Mouse (Mus musculus): ENCODE results near the gene Ankrd55.

DNA sequence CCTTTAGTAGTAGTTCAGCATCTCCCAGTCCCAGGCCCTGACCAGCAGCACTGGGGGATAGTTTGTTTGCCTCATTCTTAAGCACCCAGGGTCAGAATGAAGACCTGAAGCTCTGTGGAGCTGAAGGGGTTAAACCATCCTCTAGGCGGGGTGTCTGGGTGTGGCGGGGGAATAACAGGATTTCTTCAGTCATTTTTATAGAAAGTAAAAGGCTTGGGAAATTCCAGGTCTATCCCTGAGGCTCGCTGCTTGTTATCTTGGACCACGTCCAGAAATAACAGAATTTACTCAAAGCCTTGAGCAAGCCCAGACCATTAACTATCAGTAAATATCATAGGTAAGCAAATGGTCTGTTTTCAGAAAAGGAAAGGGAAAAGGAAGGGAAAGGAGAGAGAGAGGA lies 39.3 kb downstream of the Ankrd55 start:
- TF ChIP-seq CTCF (IDR thresholded peaks at IDR 0.05 in 2 of 3, conservative IDR thresholded peaks at IDR 0.05 in 1 of 3; ENCODE audit: control insufficient read depth in 1 of 3, insufficient read depth in 1 of 3, low read depth in 2 of 3, low read length in 3 of 3, poor library complexity in 1 of 3, severe bottlenecking in 1 of 3): no peak
- no peak for TF ChIP-seq MAX (IDR thresholded peaks at IDR 0.05; ENCODE audit: low read length)
- TF ChIP-seq EP300 (IDR thresholded peaks at IDR 0.05; ENCODE audit: low read depth in 1 of 2, low read length in 2 of 2): no peak
- TF ChIP-seq POLR2A (IDR thresholded peaks at IDR 0.05; ENCODE audit: control insufficient read depth in 1 of 2, insufficient read depth in 1 of 2, low read depth in 1 of 2, low read length in 2 of 2, poor library complexity in 1 of 2): no peak
- no peak for TF ChIP-seq E2F4 (IDR thresholded peaks at IDR 0.05; ENCODE audit: borderline replicate concordance, low read depth, low read length)
- TF ChIP-seq ZMIZ1 (IDR thresholded peaks at IDR 0.05; ENCODE audit: low read depth, low read length): no peak
- TF ChIP-seq POLR2AphosphoS2 (IDR thresholded peaks at IDR 0.05; ENCODE audit: low read length): no peak
- no peak for TF ChIP-seq POLR2AphosphoS5 (IDR thresholded peaks at IDR 0.05; ENCODE audit: borderline replicate concordance, low read depth, low read length)
- no peak for TF ChIP-seq ETS1 (IDR thresholded peaks at IDR 0.05; ENCODE audit: low read depth, low read length)
- TF ChIP-seq UBTF (IDR thresholded peaks at IDR 0.05; ENCODE audit: borderline replicate concordance, insufficient read depth, low read depth, low read length): no peak
